Mouse (Mus musculus) thymus, adult 2 months (tissue): ENCODE results near the gene Tjp1. TPM values are rescaled to one million over a fixed set of nuclear protein-coding genes. Genes with fewer than 3 reads are reported as not detected.

Experiments
- DNase-seq: peaks from one replicate; pipeline ENCODE4 v3.0.0; 2021
- H3K27ac ChIP-seq: fragments of 200-500 bp; 2 replicates; pipeline ENCODE4 v1.5.1; 2012; ENCODE audit warnings: low read length, control low read depth; ENCODE audit not compliant: control insufficient read depth, insufficient read depth
- H3K27me3 ChIP-seq: fragments of 200-500 bp; 2 replicates; pipeline ENCODE4 v1.6.1; 2012; ENCODE audit warnings: mild to moderate bottlenecking, low read length, moderate library complexity, mixed read lengths; ENCODE audit not compliant: control insufficient read depth, insufficient read depth
- H3K36me3 ChIP-seq: fragments of 200-500 bp; 2 replicates; pipeline ENCODE4 v1.6.1; 2012; ENCODE audit warnings: mild to moderate bottlenecking, low read length, moderate library complexity; ENCODE audit not compliant: control insufficient read depth, insufficient read depth
- H3K4me1 ChIP-seq: fragments of 200-500 bp; replicated peaks from 2 replicates; pipeline ENCODE4 v1.6.1; 2012; ENCODE audit warnings: low read length; ENCODE audit not compliant: control insufficient read depth, insufficient read depth
- H3K4me3 ChIP-seq: fragments of 200-500 bp; 2 replicates; pipeline ENCODE4 v1.5.1; 2012; ENCODE audit warnings: mild to moderate bottlenecking, low read length, control low read depth, moderate library complexity; ENCODE audit not compliant: control insufficient read depth, insufficient read depth
- CTCF ChIP-seq: fragments of 200-500 bp; IDR thresholded peaks from 2 replicates; pipeline ENCODE4 v1.5.1; 2012; ENCODE audit warnings: mild to moderate bottlenecking, control low read depth, low read length, moderate library complexity, borderline replicate concordance; ENCODE audit not compliant: control insufficient read depth, poor library complexity, insufficient read depth; ENCODE audit errors: extremely low read depth
- POLR2A ChIP-seq: fragments of 200-500 bp; IDR thresholded peaks from 2 replicates; pipeline ENCODE4 v1.6.1; 2012; ENCODE audit warnings: mild to moderate bottlenecking, low read length, control low read depth, moderate library complexity; ENCODE audit not compliant: control insufficient read depth, poor library complexity, insufficient read depth; ENCODE audit errors: extremely low read depth
- WGBS: fragments of 180-500 bp; shearing (Covaris S2); methylation state at CpG from one replicate; pipeline ENCODE4 v1.1.7; 2018; 5-methylcytosine and 5-hydroxymethylcytosine counted together
- polyA plus RNA-seq: library from polyadenylated mRNA; depleted of rRNA; stranded (reverse); fragments of >200 nt; gene quantifications from 2 replicates; pipeline ENCODE4 v1.2.3, GENCODE M21; 2012; rRNA removed

The Tjp1 gene
- polyA plus RNA-seq, 1 experiment: 3.6 TPM

GRCm38 (mm10) chr7:65274216-65274615, 253.4 kb downstream of the Tjp1 start:
- Histone ChIP-seq H3K4me3 (no peak overlapping the region), H3K27ac (no peak overlapping the region), H3K4me1 (no peaks in the 10 kb centered on the region), H3K36me3 (no peaks in the 10 kb centered on the region), H3K27me3 (no peaks in the 10 kb centered on the region)
- 86% methylated on average over 5 of the region's 5 CpGs for WGBS
- no peak for DNase-seq
- TF ChIP-seq POLR2A (no peak), CTCF (no peak)

DNA sequence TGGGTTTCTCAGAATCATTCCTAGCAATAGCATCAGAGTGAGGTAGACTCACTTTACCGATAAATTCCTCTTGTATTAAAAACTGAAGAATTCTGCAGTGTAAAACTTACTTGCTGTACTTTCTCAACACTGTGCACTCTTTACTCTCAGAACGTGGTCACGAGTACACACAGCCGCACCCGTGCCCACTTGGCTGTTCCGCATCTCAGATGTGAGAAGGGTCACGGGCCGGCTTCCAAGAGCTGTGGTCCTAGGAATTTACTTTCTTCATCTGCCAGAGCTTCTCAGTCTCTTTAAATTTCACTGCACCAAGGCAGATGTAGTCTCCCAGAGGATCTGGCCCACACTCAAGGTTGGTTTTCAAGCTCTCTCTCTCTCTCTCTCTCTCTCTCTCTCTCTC, 277.9 kb downstream of the Tjp1 start:
- no peaks in the 10 kb centered on the region for H3K27me3 ChIP-seq
- no peaks in the 10 kb centered on the region for H3K4me1 ChIP-seq
- no peak for TF ChIP-seq POLR2A
- no peak for TF ChIP-seq CTCF
- DNase-seq: no peak
- WGBS: 91% methylated on average over 8 of the region's 8 CpGs
- no peak overlapping the region for H3K27ac ChIP-seq
- H3K36me3 ChIP-seq: no peaks in the 10 kb centered on the region
- H3K4me3 ChIP-seq: no peak overlapping the region

Other genes starting within 250 kb of the Tjp1 start
- 4.2 and 4.8 TPM in 2 replicates for gene Tarsl2, start 117.1 kb upstream of the Tjp1 start, polyA plus RNA-seq
- 104 and 117 TPM in 2 replicates for gene Tm2d3, start 163.4 kb upstream of the Tjp1 start, polyA plus RNA-seq